Mouse (Mus musculus) testis, postnatal 14 days (tissue): ENCODE results near the gene Cad.

Experiments
- DNase-seq: peaks from one replicate; pipeline ENCODE4 v3.0.0; 2021; ENCODE audit warnings: low spot score

Gene Cad

GRCm38 (mm10) chr5:31110781-31111180 is 56.2 kb downstream of the Cad start:
- DNase-seq, result no peak

DNA sequence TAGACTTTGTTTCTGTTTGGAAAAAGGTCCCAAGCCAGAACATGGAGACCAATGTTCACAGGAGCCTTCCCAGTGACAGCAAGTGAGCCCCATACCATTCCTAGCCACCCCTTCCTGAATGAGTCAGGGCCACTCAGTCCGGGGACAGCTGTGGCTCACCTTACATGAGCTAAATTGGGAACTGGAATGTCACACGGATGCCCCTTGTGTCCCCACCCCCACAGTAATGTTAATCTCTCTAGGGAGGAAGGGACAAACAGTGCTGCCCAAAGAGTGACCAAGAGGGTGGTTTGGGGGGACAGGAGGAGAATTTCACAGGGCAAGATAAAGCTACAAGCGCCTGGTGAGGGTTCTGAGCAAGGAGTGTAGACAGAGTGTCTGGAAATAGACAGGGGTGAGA is 61.8 kb downstream of the Cad start, which contains the start of gene Trim54:
Gene Trim54, plus strand, starts transcription at position 359 of the 400 bp plus-strand sequence.
- DNase-seq, result no peak

DNA sequence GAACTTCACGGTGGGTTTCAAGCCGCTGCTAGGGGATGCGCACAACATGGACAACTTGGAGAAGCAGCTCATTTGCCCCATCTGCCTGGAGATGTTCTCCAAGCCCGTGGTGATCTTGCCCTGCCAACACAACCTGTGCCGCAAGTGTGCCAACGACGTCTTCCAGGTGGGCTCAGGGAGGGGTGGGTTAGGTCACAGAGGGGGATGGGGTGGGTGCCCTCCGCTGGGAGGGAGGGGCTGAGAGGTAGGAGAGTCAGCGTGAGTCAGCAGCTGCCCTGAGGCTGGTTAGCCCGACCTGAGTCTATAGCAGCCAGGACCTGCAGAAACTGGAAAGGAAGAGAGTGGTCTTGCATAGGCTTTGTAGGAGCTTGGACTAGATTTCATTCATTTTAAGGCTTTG is 62.3 kb downstream of the Cad start:
- no peak for DNase-seq

- DNase-seq, result no peak
These were observed 66.5 kb downstream of the Cad start for GRCm38 (mm10) chr5:31121111-31121510.

DNA sequence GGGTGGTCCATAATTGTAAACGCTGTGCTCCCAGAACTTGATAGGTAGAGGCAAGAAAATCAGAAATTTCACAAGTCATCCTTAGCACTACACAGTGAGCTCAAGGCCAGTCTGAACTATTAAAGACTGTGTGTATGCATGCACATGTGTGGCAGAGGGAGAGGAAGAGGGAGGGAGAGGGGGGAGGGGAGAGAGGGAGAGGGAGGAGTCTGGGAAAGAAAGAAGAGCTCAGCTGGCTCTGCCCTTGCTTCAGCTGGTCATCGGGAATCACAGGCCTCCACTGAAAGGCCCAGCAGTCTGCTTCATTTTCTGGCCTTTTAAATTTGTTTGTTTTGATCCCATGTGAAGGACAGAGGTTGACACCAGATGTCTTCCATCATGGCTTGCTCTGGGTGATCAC is 68.9 kb downstream of the Cad start:
- no peak for DNase-seq

DNA sequence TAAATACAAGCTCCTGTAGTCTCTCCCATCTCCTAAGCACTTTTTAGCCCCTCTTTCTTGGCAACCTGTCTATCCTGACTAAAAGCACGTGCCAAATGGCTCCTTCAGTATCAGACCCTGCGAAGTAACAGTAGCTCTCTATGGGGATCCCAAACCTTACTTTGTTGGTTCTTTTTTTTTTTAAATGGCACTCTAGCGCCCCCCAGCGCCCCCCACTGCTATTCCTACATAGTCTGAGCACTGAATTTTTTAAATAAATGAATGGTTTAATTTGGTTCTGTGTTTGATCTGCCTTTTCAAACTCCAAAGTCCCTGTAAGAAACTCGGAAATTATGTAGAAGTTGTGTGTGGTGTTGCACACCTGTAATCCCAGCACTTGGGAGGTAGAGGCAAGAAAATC is 71.5 kb downstream of the Cad start:
- no peak for DNase-seq
